In the genomic region with DNA sequence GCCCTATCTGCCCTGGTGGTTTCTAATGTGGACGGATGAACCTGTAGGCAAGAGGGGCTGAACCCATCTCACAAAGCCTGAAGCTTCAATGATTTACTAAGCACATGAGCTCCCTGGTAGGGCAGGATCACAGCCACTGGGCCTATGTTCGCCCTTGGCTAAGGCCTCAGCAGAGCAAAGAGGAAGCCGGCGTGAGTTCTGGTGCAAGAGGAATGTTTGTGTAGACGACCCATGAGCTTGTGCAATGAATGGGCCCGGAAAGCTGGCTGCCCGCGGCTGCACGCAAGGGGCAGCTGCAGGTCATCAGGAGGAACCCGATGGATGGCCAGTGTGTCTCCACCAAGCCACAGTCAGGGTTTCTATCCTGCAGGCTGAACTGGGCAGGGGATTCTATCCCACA, we compare ENCODE assay signal across 12 mouse cellular contexts. TPM values are rescaled to one million over a fixed set of nuclear protein-coding genes. Genes with fewer than 3 reads are reported as not detected.
DNase-seq lines count a peak whose midpoint lies in the region; ATAC-seq and TF ChIP-seq lines count a peak whose summit lies in the region.
"Had no signal": no experiment of that assay in that cellular context is flagged by ENCODE, and none has a peak within 500 bp of the region (broad histone marks: within the 10 kb centered on the region; RNA-seq: fewer than 3 reads in every experiment).

No protein-coding gene starts in this region.

- no peak overlapping the region for H3K9ac ChIP-seq in hindbrain, postnatal 0 days (replicated peaks; ENCODE audit: low read length)
- H3K9ac ChIP-seq in lung, embryonic 16.5 days (ENCODE audit: low read length) = peak overlapping the region; percentile 18; the same call in 1 of the 2 replicates
- no peak overlapping the region for H3K9ac ChIP-seq in stomach, postnatal 0 days (ENCODE audit: low read length)
- H3K9ac ChIP-seq: embryonic facial prominence, embryonic 12.5 days; intestine, embryonic 15.5 days had no signal

- H3K4me3 ChIP-seq in hindbrain, embryonic 10.5 days = no peak overlapping the region
- H3K4me3 ChIP-seq in hindbrain, postnatal 0 days (ENCODE audit: low read length) = no peak overlapping the region
- no peak overlapping the region for H3K4me3 ChIP-seq in lung, embryonic 16.5 days (ENCODE audit: low read length)
- H3K4me3 ChIP-seq in stomach, postnatal 0 days (ENCODE audit: low read depth, low read length) = no peak overlapping the region
- H3K4me3 ChIP-seq: embryonic facial prominence, embryonic 12.5 days; intestine, embryonic 15.5 days had no signal

- DNase-seq in hindbrain, embryonic 10.5 days (ENCODE audit: low spot score) = no peak
- DNase-seq in hindbrain, postnatal 0 days (ENCODE audit: low spot score) = no peak
- DNase-seq in urinary bladder, postnatal 25 days (ENCODE audit: low spot score) = peak; percentile 35
- DNase-seq in urinary bladder, postnatal 4 days (ENCODE audit: low spot score in 2 of 2) = no peak
- DNase-seq in stomach, postnatal 0 days (ENCODE audit: low spot score) = no peak
- no peak for DNase-seq in cerebellum, postnatal 25 days
- DNase-seq in embryo, embryonic 11 days = no peak

- no peaks in the 10 kb centered on the region for H3K9me3 ChIP-seq in hindbrain, embryonic 10.5 days
- H3K9me3 ChIP-seq in hindbrain, postnatal 0 days (ENCODE audit: low read length) = no peaks in the 10 kb centered on the region
- no peaks in the 10 kb centered on the region for H3K9me3 ChIP-seq in lung, embryonic 16.5 days (ENCODE audit: control insufficient read depth, low read length)
- no peaks in the 10 kb centered on the region for H3K9me3 ChIP-seq in stomach, postnatal 0 days (ENCODE audit: control insufficient read depth, low read length)
- H3K9me3 ChIP-seq: embryonic facial prominence, embryonic 12.5 days; intestine, embryonic 15.5 days had no signal

- peaks cover 54% of the 10 kb centered on the region for H3K4me1 ChIP-seq in hindbrain, embryonic 10.5 days (replicated peaks)
- peaks cover 14% of the 10 kb centered on the region; the same call in 1 of the 2 replicates for H3K4me1 ChIP-seq in hindbrain, postnatal 0 days (ENCODE audit: insufficient read depth, low read length)
- H3K4me1 ChIP-seq in lung, embryonic 16.5 days (replicated peaks; ENCODE audit: control insufficient read depth, insufficient read depth, low read length) = peaks cover 20% of the 10 kb centered on the region
- H3K4me1 ChIP-seq in stomach, postnatal 0 days (replicated peaks; ENCODE audit: control insufficient read depth, insufficient read depth) = no peaks in the 10 kb centered on the region; the same call in 1 of the 2 replicates

- H3K4me2 ChIP-seq in hindbrain, postnatal 0 days (ENCODE audit: low read depth, low read length) = no peak overlapping the region
- no peak overlapping the region for H3K4me2 ChIP-seq in lung, embryonic 16.5 days (ENCODE audit: low read depth, low read length)
- H3K4me2 ChIP-seq in stomach, postnatal 0 days (replicated peaks; ENCODE audit: low read depth) = no peak overlapping the region
- H3K4me2 ChIP-seq: embryonic facial prominence, embryonic 12.5 days; intestine, embryonic 15.5 days had no signal

- TF ChIP-seq EP300 in stomach, postnatal 0 days (optimal IDR thresholded peaks at IDR 0.05) = no peak

- WGBS in hindbrain, embryonic 10.5 days = 91% methylated on average over 10 of the region's 10 CpGs
- WGBS in hindbrain, postnatal 0 days = 82% methylated on average over 10 of the region's 10 CpGs
- 44% methylated on average over 10 of the region's 10 CpGs for WGBS in lung, embryonic 16.5 days
- 55% methylated on average over 10 of the region's 10 CpGs for WGBS in stomach, postnatal 0 days

- no peaks in the 10 kb centered on the region; the same call in 1 of the 2 replicates for H3K27me3 ChIP-seq in hindbrain, embryonic 10.5 days (ENCODE audit: insufficient read depth, poor library complexity, severe bottlenecking)
- H3K27me3 ChIP-seq in hindbrain, postnatal 0 days (ENCODE audit: insufficient read depth, low read length) = no peaks in the 10 kb centered on the region
- no peaks in the 10 kb centered on the region for H3K27me3 ChIP-seq in lung, embryonic 16.5 days (ENCODE audit: control insufficient read depth, insufficient read depth, low read depth, low read length)
- no peaks in the 10 kb centered on the region for H3K27me3 ChIP-seq in stomach, postnatal 0 days (ENCODE audit: control insufficient read depth, insufficient read depth, low read length)
- H3K27me3 ChIP-seq: embryonic facial prominence, embryonic 12.5 days had no signal

- H3K36me3 ChIP-seq in hindbrain, embryonic 10.5 days = no peaks in the 10 kb centered on the region
- no peaks in the 10 kb centered on the region for H3K36me3 ChIP-seq in hindbrain, postnatal 0 days (ENCODE audit: insufficient read depth, low read length)
- no peaks in the 10 kb centered on the region for H3K36me3 ChIP-seq in lung, embryonic 16.5 days (ENCODE audit: control insufficient read depth, insufficient read depth, low read length)
- no peaks in the 10 kb centered on the region for H3K36me3 ChIP-seq in stomach, postnatal 0 days (ENCODE audit: control insufficient read depth, insufficient read depth, low read length)
- H3K36me3 ChIP-seq: embryonic facial prominence, embryonic 12.5 days; intestine, embryonic 15.5 days had no signal

- no peak for ATAC-seq in hindbrain, postnatal 0 days
- 0 out of 2 replicates have a peak, but pooled peaks have one; percentile 16 for ATAC-seq in lung, embryonic 16.5 days (ENCODE audit: low read depth)
- ATAC-seq in stomach, postnatal 0 days (ENCODE audit: low FRiP score, low TSS enrichment) = no peak
- ATAC-seq: intestine, embryonic 15.5 days had no signal

- TF ChIP-seq CTCF in hindbrain, postnatal 0 days (IDR thresholded peaks at IDR 0.05; ENCODE audit: low read depth) = no peak
- no peak for TF ChIP-seq CTCF in stomach, postnatal 0 days (IDR thresholded peaks at IDR 0.05; ENCODE audit: low read depth)

- H3K27ac ChIP-seq in hindbrain, embryonic 10.5 days = peak overlapping the region; percentile 66
- no peak overlapping the region for H3K27ac ChIP-seq in hindbrain, postnatal 0 days
- peak overlapping the region; percentile 53 for H3K27ac ChIP-seq in lung, embryonic 16.5 days (ENCODE audit: low read length)
- peak overlapping the region; percentile 35 for H3K27ac ChIP-seq in stomach, postnatal 0 days (replicated peaks)
- H3K27ac ChIP-seq: embryonic facial prominence, embryonic 12.5 days; intestine, embryonic 15.5 days had no signal

RNA-seq across cellular contexts. Expression of a gene that starts 30.0 kb away (rescaled TPM):
- polyA plus RNA-seq in hindbrain, embryonic 10.5 days (2016; fragmentation: Nextera tagmentation; extraction: Ambion mirVana) = 78.3 and 101 TPM in 2 replicates
- 70.4 and 79.5 TPM in 2 replicates for total RNA-seq in hindbrain, postnatal 0 days (2014; rRNA removed)
- 74.8 and 76.5 TPM in 2 replicates for polyA plus RNA-seq in hindbrain, postnatal 0 days (2015; fragmentation: Nextera tagmentation; extraction: Ambion mirVana)
- 371 and 375 TPM in 2 replicates for polyA plus RNA-seq in lung, embryonic 16.5 days (2015; fragmentation: Nextera tagmentation; extraction: Ambion mirVana)
- 49.7 and 54.3 TPM in 2 replicates for polyA plus RNA-seq in stomach, postnatal 0 days (2015; fragmentation: Nextera tagmentation; extraction: Ambion mirVana)

RNA-seq across cellular contexts. Expression of a gene that starts 33.3 kb away (rescaled TPM):
- polyA plus RNA-seq in hindbrain, embryonic 10.5 days (2016; fragmentation: Nextera tagmentation; extraction: Ambion mirVana) = 39.1 and 46.4 TPM in 2 replicates
- total RNA-seq in hindbrain, postnatal 0 days (2014; rRNA removed) = 75.2 and 75.9 TPM in 2 replicates
- 9.2 and 10.0 TPM in 2 replicates for polyA plus RNA-seq in hindbrain, postnatal 0 days (2015; fragmentation: Nextera tagmentation; extraction: Ambion mirVana)
- 20.5 and 22.0 TPM in 2 replicates for polyA plus RNA-seq in lung, embryonic 16.5 days (2015; fragmentation: Nextera tagmentation; extraction: Ambion mirVana)
- polyA plus RNA-seq in stomach, postnatal 0 days (2015; fragmentation: Nextera tagmentation; extraction: Ambion mirVana) = 4.8 and 5.6 TPM in 2 replicates

RNA-seq across cellular contexts. Expression of a gene that starts 36.6 kb away (rescaled TPM):
- not detected in 2 replicates for polyA plus RNA-seq in hindbrain, embryonic 10.5 days (2016; fragmentation: Nextera tagmentation; extraction: Ambion mirVana)
- not detected in 2 replicates for total RNA-seq in hindbrain, postnatal 0 days (2014; rRNA removed)
- not detected in 2 replicates for polyA plus RNA-seq in hindbrain, postnatal 0 days (2015; fragmentation: Nextera tagmentation; extraction: Ambion mirVana)
- not detected in 2 replicates for polyA plus RNA-seq in lung, embryonic 16.5 days (2015; fragmentation: Nextera tagmentation; extraction: Ambion mirVana)
- 0.18 TPM in 1 of 2 replicates, not detected in the other for polyA plus RNA-seq in stomach, postnatal 0 days (2015; fragmentation: Nextera tagmentation; extraction: Ambion mirVana)
- total RNA-seq: left cerebral cortex, postnatal 36 days had no signal
- polyA plus RNA-seq: embryonic facial prominence, embryonic 12.5 days; intestine, embryonic 15.5 days; spleen, adult 2 months had no signal

RNA-seq across cellular contexts. Expression of a gene that starts 54.4 kb away (rescaled TPM):
- 12.3 and 13.5 TPM in 2 replicates for polyA plus RNA-seq in hindbrain, embryonic 10.5 days (2016; fragmentation: Nextera tagmentation; extraction: Ambion mirVana)
- total RNA-seq in hindbrain, postnatal 0 days (2014; rRNA removed) = 12.2 and 13.9 TPM in 2 replicates
- polyA plus RNA-seq in hindbrain, postnatal 0 days (2015; fragmentation: Nextera tagmentation; extraction: Ambion mirVana) = 6.2 and 8.2 TPM in 2 replicates
- polyA plus RNA-seq in lung, embryonic 16.5 days (2015; fragmentation: Nextera tagmentation; extraction: Ambion mirVana) = 43.0 and 44.8 TPM in 2 replicates
- 109 and 120 TPM in 2 replicates for polyA plus RNA-seq in stomach, postnatal 0 days (2015; fragmentation: Nextera tagmentation; extraction: Ambion mirVana)
